Mouse (Mus musculus): ENCODE measurements around the gene Tenm2.

- TF ChIP-seq CTCF (IDR thresholded peaks at IDR 0.05; ENCODE audit: extremely low read depth, insufficient read length, insufficient replicate concordance, low read depth, low read length) = no peak
- no peak for TF ChIP-seq POLR2A (IDR thresholded peaks at IDR 0.05; ENCODE audit: low read depth, low read length)
Measured at GRCm38 (mm10) chr11:36078391-36078790, 1157.4 kb downstream of the Tenm2 start.

Data from small intestine, adult 2 months (tissue).